Mouse (Mus musculus) thymus, adult 2 months (tissue): Measurements from ENCODE around the gene Casp7.

Experiments
- CTCF ChIP-seq: fragments of 200-500 bp; IDR thresholded peaks from 2 replicates; pipeline ENCODE4 v1.5.1; 2012; ENCODE audit warnings: mild to moderate bottlenecking, control low read depth, low read length, moderate library complexity, borderline replicate concordance; ENCODE audit not compliant: control insufficient read depth, poor library complexity, insufficient read depth; ENCODE audit errors: extremely low read depth
- POLR2A ChIP-seq: fragments of 200-500 bp; IDR thresholded peaks from 2 replicates; pipeline ENCODE4 v1.6.1; 2012; ENCODE audit warnings: mild to moderate bottlenecking, low read length, control low read depth, moderate library complexity; ENCODE audit not compliant: control insufficient read depth, poor library complexity, insufficient read depth; ENCODE audit errors: extremely low read depth

- TF ChIP-seq CTCF (no peak), POLR2A (no peak)
Measured at GRCm38 (mm10) chr19:56389176-56389575, 7.8 kb upstream of the Casp7 start.
